Mouse (Mus musculus) lung, adult 18-20 months (tissue): ENCODE measurements around the gene Ercc4.
"Not testable (repeated sequence)": the region's sequence is repeated elsewhere in the genome, so short reads cannot be mapped to it uniquely, and the experiment has no call there.

ENCODE experiments used
- DNase-seq, 2 experiments: peaks; one replicate each; pipeline ENCODE4 v3.0.0; 2022; ENCODE audit warnings: mixed read lengths in 2 of 2

Ercc4 gene

GRCm38 (mm10) chr16:13109156-13109989 is at the start of gene Ercc4:
Gene Ercc4, plus strand, starts transcription at chr16:13109684.
- peak; percentile 96 to 97 for DNase-seq

GRCm38 (mm10) chr16:13061113-13061512 is 48.4 kb upstream of the Ercc4 start:
- no peak for DNase-seq

GRCm38 (mm10) chr16:13074176-13074575 is 35.3 kb upstream of the Ercc4 start:
- DNase-seq = no peak

- no peak for DNase-seq
Observed at GRCm38 (mm10) chr16:13080161-13080560, 29.3 kb upstream of the Ercc4 start.

GRCm38 (mm10) chr16:13083155-13083798 is 26.2 kb upstream of the Ercc4 start:
- DNase-seq = no peak

GRCm38 (mm10) chr16:13108356-13108755 is 1.1 kb upstream of the Ercc4 start:
- no peak for DNase-seq

GRCm38 (mm10) chr16:13109990-13110595 is 609 bp downstream of the Ercc4 start:
- DNase-seq = no peak

- no peak for DNase-seq
Observed at GRCm38 (mm10) chr16:13114821-13115220, 5.3 kb downstream of the Ercc4 start.

- DNase-seq = not testable (repeated sequence)
Observed at GRCm38 (mm10) chr16:13115466-13115865, 6.0 kb downstream of the Ercc4 start.

GRCm38 (mm10) chr16:13117299-13117966 is 7.9 kb downstream of the Ercc4 start:
- DNase-seq = peak; percentile 15 to 34

GRCm38 (mm10) chr16:13117967-13118430 is 8.5 kb downstream of the Ercc4 start:
- DNase-seq = no peak

- DNase-seq = no peak
Observed at GRCm38 (mm10) chr16:13118754-13119294, 9.3 kb downstream of the Ercc4 start.

GRCm38 (mm10) chr16:13119641-13120350 is 10.3 kb downstream of the Ercc4 start:
- no peak for DNase-seq

GRCm38 (mm10) chr16:13125357-13125756 is 15.9 kb downstream of the Ercc4 start:
- DNase-seq = no peak

- no peak for DNase-seq
Observed at GRCm38 (mm10) chr16:13127566-13127965, 18.1 kb downstream of the Ercc4 start.

GRCm38 (mm10) chr16:13130412-13130811 is 20.9 kb downstream of the Ercc4 start:
- peak in 1 of 2 experiments; percentile 17 for DNase-seq

GRCm38 (mm10) chr16:13141220-13141619 is 31.7 kb downstream of the Ercc4 start:
- no peak for DNase-seq

- DNase-seq = no peak
Observed at GRCm38 (mm10) chr16:13143932-13144331, 34.4 kb downstream of the Ercc4 start.

- DNase-seq = no peak
Observed at GRCm38 (mm10) chr16:13144682-13145410, 35.4 kb downstream of the Ercc4 start.

GRCm38 (mm10) chr16:13146231-13146630 is 36.7 kb downstream of the Ercc4 start:
- DNase-seq = no peak
